In genomic region chr9:20493281-20493680, GRCm38 (mm10) we compare ENCODE assay signal across 8 mouse cellular contexts. TPM values are rescaled to one million over a fixed set of nuclear protein-coding genes. Genes with fewer than 3 reads are reported as not detected.
DNase-seq lines count a peak whose midpoint lies in the region; ATAC-seq and TF ChIP-seq lines count a peak whose summit lies in the region.

No protein-coding gene starts in this region.

- 6% methylated on average over 9 of the region's 9 CpGs for WGBS in forebrain, postnatal 0 days
- WGBS in limb, embryonic 13.5 days, result 8% methylated on average over 9 of the region's 9 CpGs
- WGBS in neural tube, embryonic 13.5 days, result 7% methylated on average over 9 of the region's 9 CpGs

- peak overlapping the region; percentile 85 for H3K4me3 ChIP-seq in gastrocnemius, adult 2 months
- peak overlapping the region; percentile 82 for H3K4me3 ChIP-seq in forebrain, postnatal 0 days (ENCODE audit: low read depth, low read length)
- peak overlapping the region; percentile 87 for H3K4me3 ChIP-seq in limb, embryonic 13.5 days
- H3K4me3 ChIP-seq in neural tube, embryonic 13.5 days, result peak overlapping the region; percentile 90

- H3K36me3 ChIP-seq in forebrain, postnatal 0 days (ENCODE audit: insufficient read depth), result peaks cover 14% of the 10 kb centered on the region; the same call in 1 of the 2 replicates
- peaks cover 39% of the 10 kb centered on the region for H3K36me3 ChIP-seq in limb, embryonic 13.5 days
- H3K36me3 ChIP-seq in neural tube, embryonic 13.5 days, result peaks cover 31% of the 10 kb centered on the region

- no peak for TF ChIP-seq CTCF in gastrocnemius, adult 2 months (IDR thresholded peaks at IDR 0.05)
- TF ChIP-seq CTCF in forebrain, postnatal 0 days (IDR thresholded peaks at IDR 0.05; ENCODE audit: low read depth), result peak; percentile 31

- H3K9ac ChIP-seq in forebrain, postnatal 0 days, result peak overlapping the region; percentile 84
- peak overlapping the region; percentile 91 for H3K9ac ChIP-seq in limb, embryonic 13.5 days
- H3K9ac ChIP-seq in neural tube, embryonic 13.5 days, result peak overlapping the region; percentile 92

- H3K4me1 ChIP-seq in forebrain, postnatal 0 days (ENCODE audit: insufficient read depth), result peaks cover 14% of the 10 kb centered on the region
- H3K4me1 ChIP-seq in limb, embryonic 13.5 days, result peaks cover 29% of the 10 kb centered on the region
- H3K4me1 ChIP-seq in neural tube, embryonic 13.5 days (replicated peaks), result peaks cover 40% of the 10 kb centered on the region

- H3K27me3 ChIP-seq in forebrain, postnatal 0 days (ENCODE audit: insufficient read depth, low read length), result no peaks in the 10 kb centered on the region
- H3K27me3 ChIP-seq in limb, embryonic 13.5 days, result no peaks in the 10 kb centered on the region
- no peaks in the 10 kb centered on the region for H3K27me3 ChIP-seq in neural tube, embryonic 13.5 days

- peak overlapping the region; percentile 74 for H3K4me2 ChIP-seq in forebrain, postnatal 0 days (ENCODE audit: low read depth)
- H3K4me2 ChIP-seq in limb, embryonic 13.5 days (replicated peaks), result peak overlapping the region; percentile 79
- peak overlapping the region; percentile 80 for H3K4me2 ChIP-seq in neural tube, embryonic 13.5 days

- no peak for DNase-seq in gastrocnemius, adult 2 months
- DNase-seq in gastrocnemius, postnatal 4 days (ENCODE audit: low spot score in 2 of 2), result no peak
- peak; percentile 3 for DNase-seq in thymus, postnatal 14 days
- DNase-seq in thymus, postnatal 36 days, result no peak
- no peak for DNase-seq in forebrain, postnatal 0 days
- DNase-seq in gastrocnemius, postnatal 25 days, result no peak

- peak overlapping the region; percentile 98 for H3K27ac ChIP-seq in gastrocnemius, adult 2 months
- H3K27ac ChIP-seq in forebrain, postnatal 0 days (ENCODE audit: low read depth, low read length), result peak overlapping the region; percentile 97
- peak overlapping the region; percentile 96 for H3K27ac ChIP-seq in limb, embryonic 13.5 days
- peak overlapping the region; percentile 97 for H3K27ac ChIP-seq in neural tube, embryonic 13.5 days (replicated peaks)

- ATAC-seq in forebrain, postnatal 0 days, result peak; percentile 17
- ATAC-seq in limb, embryonic 13.5 days (ENCODE audit: low FRiP score, low read depth), result no peak
- peak; percentile 7; the same call in 1 of the 2 replicates for ATAC-seq in neural tube, embryonic 13.5 days (ENCODE audit: low read depth)

- intact Hi-C loops in gastrocnemius, adult 2 months (cut with DNase I), result no loop called here

- no peaks in the 10 kb centered on the region for H3K9me3 ChIP-seq in forebrain, postnatal 0 days (ENCODE audit: low read length)
- no peaks in the 10 kb centered on the region for H3K9me3 ChIP-seq in limb, embryonic 13.5 days
- H3K9me3 ChIP-seq in neural tube, embryonic 13.5 days, result no peaks in the 10 kb centered on the region

RNA-seq across cellular contexts. Expression of gene Zfp426, which starts 0.7 kb away (rescaled TPM):
- total RNA-seq in gastrocnemius, adult 2 months (2021), result 10 to 100 TPM in 1 of 2 experiments, 1 to 10 TPM in 1; 8.5 to 10.2 TPM
- 10 to 100 TPM; 15.9 to 19.6 TPM for total RNA-seq in gastrocnemius, postnatal 4 days (2021)
- total RNA-seq in forebrain, postnatal 0 days (2014; rRNA removed), result 51.8 and 54.2 TPM in 2 replicates
- 18.9 and 22.0 TPM in 2 replicates for polyA plus RNA-seq in forebrain, postnatal 0 days (2015; fragmentation: Nextera tagmentation; extraction: Ambion mirVana)
- polyA plus RNA-seq in limb, embryonic 13.5 days (2015; fragmentation: Nextera tagmentation; extraction: Ambion mirVana), result 18.6 and 23.3 TPM in 2 replicates
- polyA plus RNA-seq in neural tube, embryonic 13.5 days (2015; fragmentation: Nextera tagmentation; extraction: Ambion mirVana), result 29.3 and 30.4 TPM in 2 replicates
- 1 to 10 TPM; 7.0 to 7.8 TPM for total RNA-seq in gastrocnemius, postnatal 25 days (2021)

RNA-seq across cellular contexts. Expression of gene Zfp266, which starts 27.9 kb away (rescaled TPM):
- total RNA-seq in gastrocnemius, adult 2 months (2021), result 10 to 100 TPM; 16.6 to 18.4 TPM
- total RNA-seq in gastrocnemius, postnatal 4 days (2021), result 10 to 100 TPM; 50.7 to 54.5 TPM
- total RNA-seq in forebrain, postnatal 0 days (2014; rRNA removed), result 123 and 156 TPM in 2 replicates
- polyA plus RNA-seq in forebrain, postnatal 0 days (2015; fragmentation: Nextera tagmentation; extraction: Ambion mirVana), result 44.3 and 57.1 TPM in 2 replicates
- polyA plus RNA-seq in limb, embryonic 13.5 days (2015; fragmentation: Nextera tagmentation; extraction: Ambion mirVana), result 144 and 152 TPM in 2 replicates
- polyA plus RNA-seq in neural tube, embryonic 13.5 days (2015; fragmentation: Nextera tagmentation; extraction: Ambion mirVana), result 107 and 129 TPM in 2 replicates
- total RNA-seq in gastrocnemius, postnatal 25 days (2021), result 10 to 100 TPM; 14.2 to 14.7 TPM

RNA-seq across cellular contexts. Expression of gene Zfp26, which starts 33.3 kb away (rescaled TPM):
- total RNA-seq in gastrocnemius, adult 2 months (2021), result 1 to 10 TPM; 8.3 to 9.2 TPM
- 10 to 100 TPM; 19.5 to 23.2 TPM for total RNA-seq in gastrocnemius, postnatal 4 days (2021)
- total RNA-seq in forebrain, postnatal 0 days (2014; rRNA removed), result 35.3 and 40.6 TPM in 2 replicates
- polyA plus RNA-seq in forebrain, postnatal 0 days (2015; fragmentation: Nextera tagmentation; extraction: Ambion mirVana), result 6.3 and 9.2 TPM in 2 replicates
- polyA plus RNA-seq in limb, embryonic 13.5 days (2015; fragmentation: Nextera tagmentation; extraction: Ambion mirVana), result 20.3 TPM in 2 replicates
- polyA plus RNA-seq in neural tube, embryonic 13.5 days (2015; fragmentation: Nextera tagmentation; extraction: Ambion mirVana), result 15.2 and 15.3 TPM in 2 replicates
- total RNA-seq in gastrocnemius, postnatal 25 days (2021), result 1 to 10 TPM; 6.7 to 7.2 TPM
